Mouse (Mus musculus) frontal cortex, adult (tissue): Measurements from ENCODE around the gene Fhit.

Experiments
- ATAC-seq: cut with Nextera tagmentation; 2 replicates; pipeline ENCODE4 v1.9.2; 2017; ENCODE audit warnings: mild to moderate bottlenecking, moderate library complexity, mixed read lengths; ENCODE audit not compliant: low TSS enrichment

Gene Fhit

DNA sequence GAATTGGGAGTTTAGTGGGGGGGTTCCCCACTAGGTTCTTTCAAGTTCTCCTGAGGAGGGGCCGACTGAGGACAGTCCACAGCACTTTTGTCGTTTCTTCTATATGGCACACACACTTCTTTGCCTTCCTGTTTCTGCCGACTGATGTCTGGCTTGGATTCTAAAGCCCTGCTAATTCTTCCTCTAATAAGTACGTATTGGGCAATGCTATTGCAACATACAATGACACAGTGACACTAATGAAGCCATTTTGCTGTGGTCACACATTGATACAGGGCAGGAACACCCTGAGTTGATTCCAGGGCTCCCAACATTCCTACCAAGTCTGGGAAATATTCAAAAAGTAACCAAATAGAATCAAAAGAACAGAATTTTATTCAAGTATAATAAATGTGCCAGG, 1032.2 kb downstream of the Fhit start:
- ATAC-seq: no peak

DNA sequence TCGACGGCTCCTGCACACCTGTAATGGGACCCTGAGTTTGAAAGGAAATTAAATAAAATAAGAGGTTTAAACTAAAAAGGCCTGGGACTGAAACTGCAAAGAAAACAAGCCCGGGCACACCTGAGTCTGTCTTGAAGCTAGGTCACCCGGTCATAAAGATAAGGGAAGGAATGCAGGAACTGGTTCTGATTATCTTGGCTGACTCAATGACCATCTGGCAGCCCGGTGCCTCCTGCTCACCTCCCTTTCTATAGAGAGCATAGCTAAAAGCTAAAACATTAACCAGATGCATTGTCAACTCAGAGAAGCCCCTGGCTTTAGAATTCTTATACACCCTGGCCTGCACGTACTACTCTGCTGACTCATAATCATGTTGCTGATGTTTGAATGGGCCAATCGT, 1032.7 kb downstream of the Fhit start:
- ATAC-seq: no peak

GRCm38 (mm10) chr14:10126536-10126935, 1035.3 kb downstream of the Fhit start:
- no peak for ATAC-seq

GRCm38 (mm10) chr14:10122176-10122575, 1039.7 kb downstream of the Fhit start:
- no peak for ATAC-seq

- ATAC-seq: no peak
Observed at GRCm38 (mm10) chr14:10096236-10096635, 1065.6 kb downstream of the Fhit start.

GRCm38 (mm10) chr14:10079062-10079461, 1082.8 kb downstream of the Fhit start:
- ATAC-seq: no peak

DNA sequence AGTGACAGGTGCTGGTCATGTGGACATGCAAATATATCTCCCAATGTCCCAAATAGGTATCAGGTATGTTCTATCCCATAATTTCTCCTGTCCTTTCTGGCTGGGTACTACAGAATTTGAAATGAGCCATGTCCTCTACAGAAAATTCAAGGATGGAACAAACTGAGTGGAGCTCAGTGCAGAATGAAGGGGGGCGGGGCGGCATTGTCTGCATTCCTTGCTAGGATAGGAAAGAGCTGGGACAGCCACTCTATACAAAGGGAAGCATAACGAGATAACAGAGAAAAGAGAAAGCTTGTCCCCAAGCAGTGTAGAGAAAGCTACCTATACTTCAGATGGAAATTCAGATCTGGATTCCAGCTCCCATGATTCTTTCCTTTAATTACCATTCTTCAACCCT, 1111.9 kb downstream of the Fhit start:
- no peak for ATAC-seq

DNA sequence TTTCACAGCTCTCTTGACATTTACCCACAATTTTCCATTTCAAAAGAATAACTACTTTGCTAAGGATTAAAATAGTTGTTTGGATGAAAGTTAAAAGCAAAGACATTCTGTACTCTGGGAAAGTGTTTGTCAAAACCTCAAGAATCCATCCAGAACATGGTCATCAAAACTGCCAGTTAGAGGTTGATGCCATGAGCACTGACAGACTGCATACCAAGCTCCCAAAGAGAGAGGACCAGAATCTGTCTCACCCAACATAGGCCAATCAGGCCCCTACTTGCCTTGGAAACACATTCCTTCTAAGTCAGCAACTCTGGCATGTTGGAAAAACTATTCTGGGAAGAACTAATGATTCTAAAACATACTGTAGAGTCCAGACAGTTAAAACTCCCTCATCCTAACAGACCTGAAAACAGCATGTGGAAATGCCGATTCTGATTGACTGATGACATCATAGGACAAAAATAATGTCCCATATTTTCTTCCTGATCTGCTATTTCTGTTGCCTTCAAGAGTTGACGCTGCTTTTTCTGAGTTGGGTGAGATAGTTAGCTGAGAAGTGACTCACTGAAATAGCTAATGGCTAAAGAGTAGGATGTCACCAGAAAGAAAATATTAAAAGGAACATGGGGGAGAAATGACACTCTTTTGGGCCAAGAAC, 1114.6 kb downstream of the Fhit start:
- peak; percentile 86 for ATAC-seq

- 0 out of 2 replicates have a peak, but pooled peaks have one; percentile 12 for ATAC-seq
Observed at GRCm38 (mm10) chr14:10046336-10047122, 1115.3 kb downstream of the Fhit start.

DNA sequence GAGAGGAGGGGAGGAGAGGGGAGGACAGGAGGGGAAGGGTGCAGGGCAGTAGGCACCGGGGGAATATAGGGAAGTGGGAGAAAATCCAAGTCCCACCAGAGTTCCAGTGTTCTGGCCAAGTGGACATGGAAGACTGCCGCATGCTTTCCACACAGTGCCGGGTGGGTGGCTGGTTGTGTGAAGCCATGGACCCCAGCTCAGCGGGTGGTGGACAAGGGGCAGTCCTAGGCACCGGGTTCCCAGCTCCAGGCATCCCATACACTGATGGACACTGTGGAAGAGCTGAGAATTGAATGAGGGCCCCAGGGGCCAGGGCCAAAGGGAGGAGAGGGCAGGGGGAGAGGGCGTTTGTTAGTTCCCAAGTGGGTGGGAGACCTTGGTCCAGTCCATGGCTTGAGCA, 1123.8 kb downstream of the Fhit start:
- ATAC-seq: no peak

GRCm38 (mm10) chr14:10036685-10037215, 1125.1 kb downstream of the Fhit start:
- ATAC-seq: peak; percentile 92

DNA sequence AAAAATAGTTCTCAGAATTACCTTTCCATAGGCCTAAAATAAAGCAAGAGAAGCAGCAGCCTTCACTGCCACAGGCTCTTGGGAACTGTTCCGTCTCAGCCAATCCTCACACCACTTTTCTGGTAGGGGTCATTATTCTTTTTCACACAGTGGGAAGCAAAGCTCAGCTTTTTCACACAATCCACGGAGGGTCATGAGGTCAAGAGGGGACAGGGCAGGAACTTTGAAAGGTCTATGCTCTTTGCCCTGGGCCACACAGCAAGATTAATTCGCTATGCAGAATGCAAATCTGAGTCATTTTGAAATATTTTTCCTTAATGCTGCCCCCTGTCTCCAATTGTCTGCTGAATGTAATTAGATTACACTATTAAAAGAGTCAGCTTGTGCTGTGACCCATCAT, 1126.2 kb downstream of the Fhit start:
- no peak for ATAC-seq

- ATAC-seq: no peak
Observed at GRCm38 (mm10) chr14:10035270-10035669, 1126.6 kb downstream of the Fhit start.

- no peak for ATAC-seq
Observed at GRCm38 (mm10) chr14:10023382-10023781, 1138.5 kb downstream of the Fhit start.

GRCm38 (mm10) chr14:10022304-10022703, 1139.5 kb downstream of the Fhit start:
- no peak for ATAC-seq

DNA sequence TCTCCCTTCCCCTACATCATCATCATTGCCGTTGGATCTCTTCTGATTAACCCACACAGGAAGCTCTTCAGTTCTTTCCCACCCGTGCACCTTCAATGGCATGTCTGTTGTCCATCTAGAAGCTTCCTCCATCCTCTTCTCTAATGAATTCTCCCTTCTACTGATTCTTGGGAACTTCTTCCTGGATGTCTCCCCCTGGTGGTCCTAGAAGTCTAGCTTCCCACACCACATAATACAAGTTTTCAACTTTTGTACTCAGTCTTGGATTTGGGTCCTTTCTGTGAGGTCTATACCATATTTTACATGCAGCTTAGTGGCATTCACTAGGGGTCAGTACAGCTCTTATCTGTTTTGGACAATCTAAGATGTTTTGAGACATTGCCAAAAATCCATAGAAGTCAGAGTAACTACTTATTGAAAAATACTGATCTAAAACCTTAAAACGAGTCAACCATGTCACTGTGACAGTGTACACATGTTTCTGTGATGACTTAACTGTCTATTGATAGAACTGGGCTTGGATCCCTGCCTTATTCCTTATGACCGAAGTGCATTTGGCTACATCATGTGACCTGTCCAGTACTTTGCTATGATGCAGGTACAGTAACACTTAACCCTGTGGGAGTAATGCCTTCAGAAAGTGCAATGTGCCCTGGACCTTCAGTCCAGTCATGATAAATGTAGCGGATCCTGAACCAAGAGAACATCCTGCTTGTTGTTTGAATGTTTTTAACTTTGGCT, 1141.3 kb downstream of the Fhit start:
- no peak for ATAC-seq

DNA sequence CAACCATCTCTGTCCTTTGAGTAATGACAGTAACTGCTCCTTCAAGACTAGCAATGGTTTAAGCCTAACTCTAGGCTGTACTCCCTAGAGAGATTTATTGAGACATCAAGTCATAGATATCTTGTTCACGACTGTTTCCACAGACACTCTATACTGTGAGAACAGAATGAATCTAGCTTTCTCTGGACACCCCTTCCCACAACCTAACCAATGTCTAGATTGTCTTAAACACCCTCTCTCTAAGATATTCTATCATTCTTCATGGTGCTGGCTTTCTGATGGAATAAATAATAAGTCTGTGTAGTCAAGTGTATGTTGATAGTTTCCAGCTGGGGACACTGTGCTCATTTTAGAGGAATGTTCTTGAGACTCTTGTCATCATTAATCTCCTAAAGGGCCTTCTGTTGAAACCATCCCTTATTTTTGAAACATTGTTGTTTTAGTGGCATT, 1148.0 kb downstream of the Fhit start:
- ATAC-seq: no peak

GRCm38 (mm10) chr14:10013003-10013816, 1148.6 kb downstream of the Fhit start:
- no peak for ATAC-seq

- ATAC-seq: peak; percentile 69
Observed at GRCm38 (mm10) chr14:10006278-10006677, 1155.6 kb downstream of the Fhit start.

- no peak for ATAC-seq
Observed at GRCm38 (mm10) chr14:10003847-10004246, 1158.0 kb downstream of the Fhit start.

DNA sequence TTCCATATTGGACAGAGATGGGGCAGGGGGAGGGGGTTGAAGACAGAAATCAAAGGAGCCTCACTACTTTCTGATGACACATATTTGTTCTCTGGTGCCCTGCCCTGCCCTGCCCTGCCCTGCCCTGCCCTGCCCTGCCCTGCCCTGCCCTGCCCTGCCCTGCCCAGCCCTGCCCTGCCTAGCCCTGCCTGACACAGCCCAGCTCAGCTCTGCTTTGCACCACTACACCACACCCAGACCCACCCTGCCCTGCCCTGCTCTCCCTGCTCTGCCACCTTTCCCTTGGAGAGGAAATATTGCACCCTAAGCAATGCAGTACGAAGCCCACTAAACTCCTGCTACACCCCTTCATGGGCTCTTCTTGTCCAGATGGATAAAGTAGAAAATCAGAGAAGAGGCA, 1171.2 kb downstream of the Fhit start:
- no peak for ATAC-seq
